Mouse (Mus musculus): ENCODE measurements around the gene Hipk2. TPM values are rescaled to one million over a fixed set of nuclear protein-coding genes. Genes with fewer than 3 reads are reported as not detected.

Hipk2 gene
- polyA plus RNA-seq, 1 experiment from 2014 or later, result 34.6 TPM

DNA sequence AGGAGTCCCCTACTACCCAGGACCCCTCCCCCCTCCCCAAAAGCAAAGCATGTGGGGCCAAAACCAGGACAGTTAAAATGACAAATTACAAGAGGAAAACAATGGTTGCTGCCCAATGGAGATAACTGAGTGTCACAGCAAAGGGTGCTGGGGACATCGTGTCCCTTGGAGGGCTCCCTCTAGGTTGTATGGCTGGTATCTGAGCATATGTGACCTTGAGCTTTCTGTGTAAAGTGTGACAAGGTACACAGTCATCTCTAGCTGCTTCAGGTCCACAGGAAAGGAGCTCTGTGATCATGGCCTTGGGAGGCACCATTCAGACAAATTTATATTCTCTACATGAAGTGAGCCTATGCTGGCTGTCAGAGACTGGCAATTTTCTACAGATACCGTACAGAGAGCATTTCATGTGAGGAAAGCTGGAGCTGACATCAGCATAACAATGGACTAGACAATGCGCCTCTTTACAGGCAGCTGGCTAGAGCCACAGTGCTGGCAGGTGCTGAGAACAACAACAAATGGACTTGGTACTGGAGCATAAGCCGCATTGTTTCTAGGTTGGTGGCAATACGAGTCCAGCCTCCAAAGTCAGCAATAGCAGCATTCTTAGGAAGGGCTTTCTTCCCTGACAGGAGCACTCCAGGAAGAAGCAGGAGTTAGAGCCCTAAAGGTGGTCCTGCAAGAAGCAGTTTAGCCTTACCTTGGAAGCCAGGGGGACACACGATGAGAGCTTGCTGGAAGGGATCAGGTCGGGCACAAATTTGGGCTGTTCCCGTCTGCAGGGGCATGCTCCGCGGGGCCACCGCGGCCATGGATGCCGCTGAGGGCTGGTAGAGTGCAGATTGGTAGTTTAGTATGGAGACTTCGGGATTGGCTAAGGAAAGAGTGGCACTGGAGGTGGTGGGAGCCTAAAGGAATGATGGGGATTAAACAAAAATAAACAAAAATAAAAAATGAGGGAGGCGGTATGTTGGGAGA, 145.5 kb downstream of the Hipk2 start:
- peak overlapping the region; percentile 65 for H3K27ac ChIP-seq (replicated peaks)
- H3K9ac ChIP-seq, result no peak overlapping the region
- no peak overlapping the region for H3K4me3 ChIP-seq
- no peak overlapping the region for H3K4me2 ChIP-seq
- 58% methylated on average over 15 of the region's 15 CpGs for WGBS
- H3K4me1 ChIP-seq (replicated peaks), result peaks cover 12% of the 10 kb centered on the region
- H3K36me3 ChIP-seq, result peaks cover 29% of the 10 kb centered on the region
- H3K9me3 ChIP-seq, result no peaks in the 10 kb centered on the region
- ATAC-seq (ENCODE audit: low FRiP score, low read depth), result peak; percentile 67
- H3K27me3 ChIP-seq, result no peaks in the 10 kb centered on the region

DNA sequence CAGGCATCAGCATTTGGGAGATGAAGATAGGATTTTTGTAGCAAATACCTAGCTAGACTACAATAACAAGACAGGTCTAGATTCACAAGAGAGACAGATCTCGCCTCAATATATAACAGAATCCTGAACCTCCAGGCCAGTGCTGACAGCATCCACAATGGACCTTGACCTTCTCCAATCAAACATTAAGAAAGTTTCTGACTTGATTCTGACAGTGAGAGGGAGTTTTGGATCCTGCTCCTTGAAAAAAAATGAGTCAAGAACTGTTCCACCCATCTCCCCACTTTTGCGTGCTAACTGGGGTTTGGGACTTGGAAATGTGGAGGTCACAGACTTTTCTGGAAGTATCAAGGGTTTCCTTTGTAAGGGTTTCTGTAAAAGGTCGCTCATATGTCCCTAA, 150.4 kb downstream of the Hipk2 start:
- Histone ChIP-seq H3K4me1 (replicated peaks) (peaks cover 8% of the 10 kb centered on the region), H3K27me3 (no peaks in the 10 kb centered on the region), H3K4me3 (no peak overlapping the region), H3K4me2 (no peak overlapping the region), H3K9ac (no peak overlapping the region), H3K27ac (replicated peaks) (no peak overlapping the region), H3K9me3 (no peaks in the 10 kb centered on the region), H3K36me3 (peaks cover 22% of the 10 kb centered on the region)
- ATAC-seq (ENCODE audit: low FRiP score, low read depth), result no peak
- 97% methylated on average over 3 of the region's 3 CpGs for WGBS

DNA sequence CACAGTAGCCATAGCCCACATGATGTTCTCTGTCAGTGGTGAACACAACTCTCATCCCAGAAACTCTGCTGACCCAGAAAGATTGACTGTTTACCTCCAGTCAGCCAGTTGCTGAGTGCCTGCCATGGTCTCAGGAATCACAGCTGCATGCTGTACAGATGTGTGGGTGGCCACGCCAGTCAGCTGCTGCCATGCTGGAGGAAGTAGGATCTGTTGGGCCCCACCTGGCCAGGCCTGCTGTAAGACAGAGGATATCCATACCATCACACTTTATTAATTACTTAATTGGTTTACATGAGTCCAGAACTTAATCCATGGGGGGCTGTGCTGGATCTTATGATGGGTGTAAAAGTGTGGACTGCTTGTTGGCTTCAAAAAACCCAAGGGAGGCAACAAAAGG, 154.6 kb downstream of the Hipk2 start:
- no peaks in the 10 kb centered on the region for H3K4me1 ChIP-seq (replicated peaks)
- H3K27ac ChIP-seq (replicated peaks), result no peak overlapping the region
- peaks cover 39% of the 10 kb centered on the region for H3K36me3 ChIP-seq
- 97% methylated on average over 1 of the region's 1 CpGs for WGBS
- H3K9me3 ChIP-seq, result no peaks in the 10 kb centered on the region
- no peak overlapping the region for H3K9ac ChIP-seq
- ATAC-seq (ENCODE audit: low FRiP score, low read depth), result no peak
- H3K4me2 ChIP-seq, result no peak overlapping the region
- no peak overlapping the region for H3K4me3 ChIP-seq
- no peaks in the 10 kb centered on the region for H3K27me3 ChIP-seq

DNA sequence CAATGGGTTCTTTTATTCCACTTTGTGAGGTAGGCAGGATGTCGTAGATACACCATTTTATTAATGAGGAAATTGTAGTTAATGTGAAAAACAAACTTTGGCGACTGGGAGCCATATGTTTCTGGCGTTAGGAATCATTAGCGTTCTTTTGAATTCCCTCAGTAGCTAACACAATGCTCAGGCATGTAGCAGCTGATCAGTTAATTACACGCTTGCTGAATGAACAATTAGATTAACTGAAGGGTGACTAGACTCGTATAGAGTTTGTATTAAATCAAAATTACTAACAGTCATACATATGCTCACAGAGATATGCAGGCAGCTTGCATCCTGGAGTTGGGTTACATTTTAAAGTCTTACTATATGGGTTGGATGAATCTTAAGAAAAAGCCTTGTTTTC, 156.7 kb downstream of the Hipk2 start:
- Histone ChIP-seq H3K4me2 (no peak overlapping the region), H3K4me1 (replicated peaks) (no peaks in the 10 kb centered on the region), H3K4me3 (no peak overlapping the region), H3K9ac (no peak overlapping the region), H3K9me3 (no peaks in the 10 kb centered on the region), H3K36me3 (peaks cover 59% of the 10 kb centered on the region), H3K27me3 (no peaks in the 10 kb centered on the region), H3K27ac (replicated peaks) (no peak overlapping the region)
- 32% methylated on average over 6 of the region's 6 CpGs for WGBS
- ATAC-seq (ENCODE audit: low FRiP score, low read depth), result no peak

DNA sequence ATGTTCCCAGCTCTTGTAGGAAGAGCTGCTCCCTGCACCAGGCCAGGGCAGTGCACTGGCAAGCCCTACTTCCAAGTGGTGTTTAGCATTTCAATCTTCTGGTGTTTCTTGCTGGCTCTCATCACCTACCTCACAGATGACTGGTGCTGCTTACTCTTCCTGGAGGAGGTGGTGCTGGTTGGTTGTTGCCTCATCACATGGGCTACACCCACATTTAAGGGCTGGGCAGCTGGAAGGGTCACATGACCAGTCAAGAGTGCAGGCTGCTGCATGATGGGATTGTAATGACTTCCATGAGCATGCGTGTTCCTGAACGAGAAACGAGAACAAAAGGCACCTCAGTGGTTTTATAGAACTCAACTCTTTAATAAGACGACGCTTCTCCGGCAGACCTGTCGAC, 157.3 kb downstream of the Hipk2 start:
- Histone ChIP-seq H3K27ac (replicated peaks) (no peak overlapping the region), H3K9me3 (no peaks in the 10 kb centered on the region), H3K4me3 (no peak overlapping the region), H3K4me2 (no peak overlapping the region), H3K9ac (no peak overlapping the region), H3K27me3 (no peaks in the 10 kb centered on the region), H3K36me3 (peaks cover 65% of the 10 kb centered on the region), H3K4me1 (replicated peaks) (no peaks in the 10 kb centered on the region)
- WGBS, result 91% methylated on average over 7 of the region's 7 CpGs
- no peak for ATAC-seq (ENCODE audit: low FRiP score, low read depth)

DNA sequence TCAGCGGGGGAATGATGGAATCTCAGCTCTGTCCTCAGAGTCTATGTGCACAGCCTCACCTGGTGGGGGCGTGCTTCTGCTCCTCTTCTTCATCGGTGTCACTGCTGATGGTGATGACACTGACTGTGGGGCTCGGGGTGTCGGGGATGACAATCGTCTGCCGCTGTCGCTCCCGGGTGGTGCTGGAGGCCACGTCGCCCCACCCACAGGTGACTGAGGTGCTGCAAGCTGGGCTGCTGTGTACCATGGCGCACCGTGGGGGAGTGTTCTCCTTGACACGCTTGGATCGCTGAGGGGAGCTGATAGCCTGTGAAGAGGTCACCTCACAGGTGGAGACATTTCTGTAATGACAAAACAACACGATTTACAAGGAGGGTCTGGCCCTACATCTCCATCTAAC, 160.1 kb downstream of the Hipk2 start:
- Histone ChIP-seq H3K27ac (replicated peaks) (no peak overlapping the region), H3K27me3 (no peaks in the 10 kb centered on the region), H3K36me3 (peaks cover 77% of the 10 kb centered on the region), H3K4me3 (no peak overlapping the region), H3K4me2 (no peak overlapping the region), H3K4me1 (replicated peaks) (no peaks in the 10 kb centered on the region), H3K9ac (no peak overlapping the region), H3K9me3 (no peaks in the 10 kb centered on the region)
- WGBS, result 92% methylated on average over 16 of the region's 16 CpGs
- no peak for ATAC-seq (ENCODE audit: low FRiP score, low read depth)

DNA sequence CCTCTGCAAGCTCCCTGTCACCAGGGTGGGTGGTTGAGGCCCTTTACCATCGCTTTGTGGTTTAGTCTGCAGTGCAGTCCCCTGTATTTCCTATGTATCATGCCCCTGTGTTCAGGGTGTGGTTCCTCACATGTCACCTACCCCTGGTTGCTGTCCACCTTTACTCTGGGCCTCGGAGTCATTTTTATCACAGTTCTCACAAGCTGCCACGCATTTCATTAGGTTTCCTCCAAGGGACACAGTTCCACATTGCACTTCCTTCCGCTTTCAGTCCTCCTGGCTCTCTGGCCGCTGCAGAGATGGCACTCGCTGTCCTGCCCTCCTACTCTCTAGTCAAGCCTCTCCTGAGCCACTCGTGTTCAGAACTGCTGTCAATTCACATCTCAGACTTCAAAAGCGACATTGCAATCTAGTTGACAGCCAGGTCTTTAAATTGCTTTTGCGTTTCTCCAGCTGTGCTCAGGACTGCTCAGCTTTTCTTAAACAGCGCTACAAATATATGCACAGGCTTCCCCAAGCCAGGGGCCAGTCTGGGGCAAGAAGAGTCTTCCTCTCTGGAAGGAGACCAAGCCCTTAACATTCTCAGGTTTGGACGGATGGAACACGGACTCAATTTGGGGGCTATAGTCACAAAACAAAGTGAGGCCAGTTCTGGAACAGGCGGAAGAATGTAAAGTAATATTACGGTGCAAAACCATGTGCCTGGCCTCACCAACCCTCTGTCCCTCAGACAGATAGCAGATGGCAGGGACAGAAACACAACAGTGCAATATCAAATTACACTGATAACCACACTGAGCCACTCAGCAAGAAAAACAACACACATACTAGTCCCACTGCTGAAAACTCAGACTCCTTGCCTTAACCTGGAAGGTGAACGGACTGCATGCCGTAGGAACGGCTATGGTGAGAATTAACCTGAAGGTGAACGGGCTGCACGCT, 161.7 kb downstream of the Hipk2 start:
- no peak overlapping the region for H3K4me2 ChIP-seq
- no peak for ATAC-seq (ENCODE audit: low FRiP score, low read depth)
- H3K27me3 ChIP-seq, result no peaks in the 10 kb centered on the region
- no peaks in the 10 kb centered on the region for H3K9me3 ChIP-seq
- 89% methylated on average over 19 of the region's 19 CpGs for WGBS
- no peak overlapping the region for H3K9ac ChIP-seq
- H3K4me3 ChIP-seq, result no peak overlapping the region
- no peaks in the 10 kb centered on the region for H3K4me1 ChIP-seq (replicated peaks)
- no peak overlapping the region for H3K27ac ChIP-seq (replicated peaks)
- H3K36me3 ChIP-seq, result peaks cover 77% of the 10 kb centered on the region

DNA sequence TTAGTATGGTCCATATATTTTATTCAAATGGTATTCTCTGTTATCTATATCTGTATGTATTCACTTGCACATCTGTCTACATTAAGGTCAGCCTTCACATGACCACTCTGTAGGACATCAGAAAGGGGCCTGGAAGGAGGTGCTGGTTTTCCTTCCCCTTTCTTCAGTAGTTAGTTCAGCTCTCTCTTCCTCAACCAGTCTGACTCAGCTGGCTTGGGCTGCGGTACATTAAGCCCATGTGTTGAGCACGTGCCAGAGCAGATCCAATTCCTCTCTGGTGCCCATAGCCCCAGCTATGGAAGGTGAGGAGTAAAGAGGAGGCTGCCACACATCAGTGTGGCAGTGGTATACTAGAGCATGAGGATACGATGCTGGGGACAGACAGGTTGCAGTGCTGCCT, 165.5 kb downstream of the Hipk2 start:
- Histone ChIP-seq H3K27ac (replicated peaks) (no peak overlapping the region), H3K27me3 (no peaks in the 10 kb centered on the region), H3K9ac (no peak overlapping the region), H3K9me3 (no peaks in the 10 kb centered on the region), H3K4me3 (no peak overlapping the region), H3K4me2 (no peak overlapping the region), H3K36me3 (peaks cover 45% of the 10 kb centered on the region), H3K4me1 (replicated peaks) (no peaks in the 10 kb centered on the region)
- ATAC-seq (ENCODE audit: low FRiP score, low read depth), result no peak
- 87% methylated on average over 3 of the region's 3 CpGs for WGBS

DNA sequence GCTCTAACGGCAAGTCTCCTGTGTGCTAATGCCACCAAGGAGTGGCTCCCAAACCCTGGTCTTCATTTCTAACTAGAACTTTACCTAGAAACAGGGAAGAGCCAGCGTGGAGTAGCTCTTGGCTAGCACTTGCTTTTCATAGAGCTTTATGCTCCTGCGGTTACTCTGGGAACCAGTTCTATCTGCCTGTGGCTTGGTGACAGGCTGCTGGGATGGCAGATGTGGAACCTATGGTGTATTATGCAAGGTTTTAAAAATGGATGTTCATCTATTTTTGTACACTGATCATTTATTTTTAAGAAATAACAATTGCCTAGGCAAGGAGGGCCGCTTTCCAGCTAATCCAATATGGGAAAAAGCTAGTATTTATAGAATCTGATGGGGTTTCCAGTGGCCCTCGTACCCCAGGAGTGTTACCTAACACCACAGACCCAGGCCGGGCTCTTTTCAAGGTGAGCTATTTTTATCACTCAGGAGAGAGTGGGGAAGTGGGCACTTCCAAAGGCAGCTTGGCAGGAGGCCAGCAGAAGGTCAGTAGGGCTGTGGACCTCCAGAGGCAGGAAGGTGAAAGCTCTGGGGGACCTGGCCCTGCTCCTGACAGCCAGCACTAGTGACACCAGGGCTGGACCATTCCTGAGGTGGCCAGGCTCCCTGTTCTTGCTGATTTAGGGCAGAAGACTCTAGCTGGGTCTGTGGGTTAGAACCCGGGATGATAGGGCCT, 171.5 kb downstream of the Hipk2 start:
- peaks cover 41% of the 10 kb centered on the region for H3K36me3 ChIP-seq
- H3K9me3 ChIP-seq, result no peaks in the 10 kb centered on the region
- no peak overlapping the region for H3K27ac ChIP-seq (replicated peaks)
- H3K4me1 ChIP-seq (replicated peaks), result no peaks in the 10 kb centered on the region
- no peak overlapping the region for H3K4me3 ChIP-seq
- WGBS, result 90% methylated on average over 7 of the region's 7 CpGs
- no peak for ATAC-seq (ENCODE audit: low FRiP score, low read depth)
- H3K27me3 ChIP-seq, result no peaks in the 10 kb centered on the region
- no peak overlapping the region for H3K9ac ChIP-seq
- no peak overlapping the region for H3K4me2 ChIP-seq

DNA sequence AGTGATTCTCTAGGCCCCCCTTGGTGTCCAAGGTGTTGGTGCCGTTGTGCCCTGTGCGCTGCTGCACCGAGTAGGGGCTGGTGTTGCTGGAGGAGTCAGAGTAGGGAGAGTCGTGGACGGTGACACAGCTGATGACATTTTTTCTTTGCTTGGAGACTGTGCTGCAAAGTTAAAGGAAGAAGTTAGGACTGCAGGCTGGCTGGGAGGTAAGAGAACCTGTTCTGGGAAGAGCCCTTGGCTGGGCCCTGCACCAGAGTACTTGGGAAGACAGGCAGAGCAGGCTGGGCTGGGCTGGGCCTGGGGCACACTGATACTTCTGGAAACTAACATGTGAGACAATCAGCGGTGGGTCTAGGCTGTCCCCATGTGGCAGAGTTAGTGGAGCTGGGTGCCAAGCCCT, 172.4 kb downstream of the Hipk2 start:
- H3K9me3 ChIP-seq, result no peaks in the 10 kb centered on the region
- H3K4me1 ChIP-seq (replicated peaks), result no peaks in the 10 kb centered on the region
- H3K27me3 ChIP-seq, result no peaks in the 10 kb centered on the region
- ATAC-seq (ENCODE audit: low FRiP score, low read depth), result no peak
- H3K27ac ChIP-seq (replicated peaks), result no peak overlapping the region
- H3K4me3 ChIP-seq, result no peak overlapping the region
- no peak overlapping the region for H3K9ac ChIP-seq
- WGBS, result 94% methylated on average over 6 of the region's 6 CpGs
- peaks cover 49% of the 10 kb centered on the region for H3K36me3 ChIP-seq
- no peak overlapping the region for H3K4me2 ChIP-seq

DNA sequence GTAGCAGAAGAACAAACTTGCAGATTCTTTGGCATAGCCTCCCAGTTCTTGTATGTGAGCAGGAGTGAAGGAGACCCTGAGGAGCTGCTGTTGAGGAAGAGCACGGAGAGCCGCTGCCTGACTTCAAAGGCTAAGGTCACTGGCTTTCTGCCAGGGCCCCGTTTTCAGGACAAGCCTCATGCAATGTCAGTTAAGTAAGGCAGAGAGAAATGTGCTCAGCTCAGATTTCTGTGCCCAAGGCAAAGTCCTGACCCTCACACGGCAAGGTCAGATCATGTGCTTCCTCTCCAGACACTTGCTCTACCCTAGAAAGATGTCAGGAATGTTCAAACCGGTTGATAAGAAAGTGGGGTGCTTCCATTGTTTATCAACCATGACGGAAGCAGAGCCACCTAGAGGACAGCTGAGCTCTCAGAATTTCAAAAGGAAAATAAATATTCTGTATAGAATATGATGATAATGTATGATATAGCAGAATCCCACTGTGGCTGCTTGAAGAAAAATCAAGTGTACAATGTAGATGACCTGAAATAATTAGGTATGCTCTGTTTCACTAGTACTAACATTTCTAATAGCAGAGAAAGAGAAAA, 173.1 kb downstream of the Hipk2 start:
- Histone ChIP-seq H3K4me2 (no peak overlapping the region), H3K27me3 (no peaks in the 10 kb centered on the region), H3K9me3 (no peaks in the 10 kb centered on the region), H3K36me3 (peaks cover 55% of the 10 kb centered on the region), H3K4me3 (no peak overlapping the region), H3K4me1 (replicated peaks) (no peaks in the 10 kb centered on the region), H3K27ac (replicated peaks) (no peak overlapping the region), H3K9ac (no peak overlapping the region)
- 66% methylated on average over 6 of the region's 6 CpGs for WGBS
- ATAC-seq (ENCODE audit: low FRiP score, low read depth), result no peak

All from hindbrain, embryonic 15.5 days (tissue).